Mouse (Mus musculus): ENCODE measurements around the gene Rpl36a. TPM values are rescaled to one million over a fixed set of nuclear protein-coding genes. Genes with fewer than 3 reads are reported as not detected.

The Rpl36a gene
- polyA plus RNA-seq, 1 experiment, result 117 TPM

DNA sequence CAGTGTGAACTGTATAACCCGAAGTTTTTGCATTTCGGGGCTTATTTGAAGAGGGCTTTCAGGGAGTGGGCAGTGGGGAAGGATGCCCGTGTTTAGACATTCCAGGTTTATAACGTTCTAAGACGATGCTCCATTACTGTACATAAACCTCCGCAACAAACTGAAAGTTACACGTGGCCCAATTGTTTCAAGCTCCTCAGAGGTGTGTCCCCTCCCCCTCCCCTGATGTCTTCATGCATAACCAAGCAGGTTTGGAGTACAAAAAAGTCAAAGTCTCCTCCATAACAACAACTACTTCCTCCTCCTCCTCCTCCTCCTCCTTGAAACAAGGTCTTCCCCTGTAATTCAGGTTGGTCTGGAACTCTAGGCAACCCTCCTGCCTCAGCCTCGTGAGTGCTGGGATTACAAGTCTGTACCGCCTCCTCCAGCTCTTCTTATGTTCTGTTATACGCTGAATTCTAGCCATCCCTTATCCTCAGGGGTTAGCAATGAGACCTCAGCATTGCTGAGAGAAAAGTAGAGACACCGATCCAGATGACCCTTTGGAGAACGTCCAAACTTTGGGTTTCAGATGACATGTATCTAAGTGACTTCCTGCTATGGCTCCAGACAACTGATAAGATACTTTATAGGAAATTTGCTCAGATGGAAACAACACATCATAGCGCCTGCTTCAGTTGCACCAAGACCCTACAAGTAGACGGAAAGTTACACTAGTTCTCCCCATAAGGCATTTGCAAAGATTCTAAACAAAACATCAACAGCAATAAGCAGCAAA lies 4.7 kb upstream of the Rpl36a start:
- Histone ChIP-seq H3K4me1 (ENCODE audit: control insufficient read depth, insufficient read depth, insufficient read length) (no peaks in the 10 kb centered on the region; the same call in 1 of the 2 replicates), H3K27me3 (ENCODE audit: control insufficient read depth, insufficient read depth, low read length) (no peaks in the 10 kb centered on the region), H3K4me3 (ENCODE audit: extremely low read depth, insufficient read depth, insufficient read length) (peak overlapping the region; percentile 86), H3K27ac (ENCODE audit: insufficient read depth, low read length) (peak overlapping the region; percentile 93), H3K36me3 (ENCODE audit: control insufficient read depth, insufficient read depth, low read length) (no peaks in the 10 kb centered on the region)
- TF ChIP-seq CTCF (IDR thresholded peaks at IDR 0.05; ENCODE audit: extremely low read depth, insufficient read depth, insufficient read length, insufficient replicate concordance) (no peak), POLR2A (IDR thresholded peaks at IDR 0.05; ENCODE audit: low read depth, low read length) (no peak)
- 61% methylated on average over 14 of the region's 14 CpGs for WGBS
- DNase-seq (ENCODE audit: low read depth in 1 of 2, low spot score in 2 of 2), result peak in 1 of 2 experiments; percentile 29

- H3K4me3 ChIP-seq (ENCODE audit: extremely low read depth, insufficient read depth, insufficient read length), result peak overlapping the region; percentile 86
- H3K27ac ChIP-seq (ENCODE audit: insufficient read depth, low read length), result peak overlapping the region; percentile 93
- no peaks in the 10 kb centered on the region; the same call in 1 of the 2 replicates for H3K4me1 ChIP-seq (ENCODE audit: control insufficient read depth, insufficient read depth, insufficient read length)
- DNase-seq (ENCODE audit: low read depth in 1 of 2, low spot score in 2 of 2), result peak in 1 of 2 experiments; percentile 4
- no peak for TF ChIP-seq CTCF (IDR thresholded peaks at IDR 0.05; ENCODE audit: extremely low read depth, insufficient read depth, insufficient read length, insufficient replicate concordance)
- TF ChIP-seq POLR2A (IDR thresholded peaks at IDR 0.05; ENCODE audit: low read depth, low read length), result no peak
- no peaks in the 10 kb centered on the region for H3K36me3 ChIP-seq (ENCODE audit: control insufficient read depth, insufficient read depth, low read length)
- no peaks in the 10 kb centered on the region for H3K27me3 ChIP-seq (ENCODE audit: control insufficient read depth, insufficient read depth, low read length)
- WGBS, result 38% methylated on average over 11 of the region's 11 CpGs
Measured at GRCm38 (mm10) chrX:134582270-134582669, 3.2 kb upstream of the Rpl36a start.

DNA sequence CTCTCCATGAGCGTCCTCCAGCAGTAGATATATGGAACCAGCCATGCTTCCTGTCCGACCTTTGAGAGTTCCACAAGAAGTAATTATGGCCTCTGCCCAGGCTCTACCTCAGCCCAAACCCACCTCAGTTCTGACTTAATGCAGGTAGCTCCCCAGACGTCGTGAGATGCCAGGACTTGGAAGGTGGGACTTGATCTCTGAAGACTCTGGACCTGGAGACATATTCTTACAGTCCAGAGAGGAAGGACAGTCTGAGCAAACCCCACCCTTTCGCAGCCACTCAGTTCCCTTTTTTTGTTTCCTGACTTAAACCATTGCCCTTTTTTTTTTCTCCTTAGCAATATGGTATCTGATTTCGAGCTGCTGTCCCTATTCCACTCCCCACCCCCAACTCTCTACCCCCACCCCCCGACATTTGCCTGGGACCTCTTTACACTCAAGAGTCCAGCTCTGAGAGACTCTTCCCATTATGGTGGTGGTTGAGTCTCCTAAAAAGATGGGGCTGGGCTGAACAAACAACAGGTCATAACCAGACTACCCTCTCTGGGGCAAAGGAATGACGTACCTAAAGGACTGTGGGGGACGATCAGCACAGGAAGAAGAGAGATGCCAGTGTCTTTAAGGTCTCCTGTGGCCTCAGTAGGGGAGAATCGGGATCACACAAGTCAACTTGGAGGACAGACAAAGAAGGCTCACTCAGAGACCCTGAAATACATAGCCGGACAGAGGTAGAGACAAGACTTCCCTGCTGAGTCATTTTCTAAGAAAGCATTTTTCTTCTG lies 2.4 kb upstream of the Rpl36a start, which contains the start of gene Btk:
Gene Btk, minus strand, starts transcription at position 683 of the 782 bp plus-strand sequence.
- peak in 1 of 2 experiments; percentile 16 for DNase-seq (ENCODE audit: low read depth in 1 of 2, low spot score in 2 of 2)
- H3K27ac ChIP-seq (ENCODE audit: insufficient read depth, low read length), result peak within 1 kb of the TSS; percentile 93
- TF ChIP-seq POLR2A (IDR thresholded peaks at IDR 0.05; ENCODE audit: low read depth, low read length), result peak; percentile 7; the same call in 1 of the 2 replicates
- TF ChIP-seq CTCF (IDR thresholded peaks at IDR 0.05; ENCODE audit: extremely low read depth, insufficient read depth, insufficient read length, insufficient replicate concordance), result no peak
- H3K27me3 ChIP-seq (ENCODE audit: control insufficient read depth, insufficient read depth, low read length), result no peaks in the 10 kb centered on the region
- H3K4me1 ChIP-seq (ENCODE audit: control insufficient read depth, insufficient read depth, insufficient read length), result no peaks in the 10 kb centered on the region; the same call in 1 of the 2 replicates
- no peaks in the 10 kb centered on the region for H3K36me3 ChIP-seq (ENCODE audit: control insufficient read depth, insufficient read depth, low read length)
- H3K4me3 ChIP-seq (ENCODE audit: extremely low read depth, insufficient read depth, insufficient read length), result peak within 1 kb of the TSS; percentile 86
- 41% methylated on average over 11 of the region's 11 CpGs for WGBS

DNA sequence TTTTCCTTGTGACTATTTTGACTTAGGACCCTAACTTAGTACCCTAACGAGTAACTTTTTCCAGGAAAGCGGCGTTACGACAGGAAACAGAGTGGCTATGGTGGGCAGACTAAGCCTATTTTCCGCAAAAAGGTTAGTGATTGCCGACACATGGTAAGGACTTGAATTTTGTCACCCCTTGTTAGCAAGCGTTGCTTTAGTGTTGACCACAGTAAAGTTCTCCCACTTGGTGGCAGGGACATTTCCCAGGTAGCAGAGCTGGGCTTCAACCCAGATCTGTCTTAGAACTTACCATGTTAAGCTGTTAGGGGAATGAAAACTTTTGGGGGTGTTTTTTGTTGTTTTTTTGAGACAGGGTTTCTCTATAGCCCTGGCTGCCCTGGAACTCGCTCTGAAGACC lies 993 bp downstream of the Rpl36a start:
- TF ChIP-seq CTCF (IDR thresholded peaks at IDR 0.05; ENCODE audit: extremely low read depth, insufficient read depth, insufficient read length, insufficient replicate concordance), result no peak
- TF ChIP-seq POLR2A (IDR thresholded peaks at IDR 0.05; ENCODE audit: low read depth, low read length), result no peak
- DNase-seq (ENCODE audit: low read depth in 1 of 2, low spot score in 2 of 2), result no peak
- Histone ChIP-seq H3K27me3 (ENCODE audit: control insufficient read depth, insufficient read depth, low read length) (no peaks in the 10 kb centered on the region), H3K27ac (ENCODE audit: insufficient read depth, low read length) (no peak overlapping the region), H3K4me3 (ENCODE audit: extremely low read depth, insufficient read depth, insufficient read length) (no peak overlapping the region), H3K36me3 (ENCODE audit: control insufficient read depth, insufficient read depth, low read length) (peaks cover 3% of the 10 kb centered on the region; the same call in 1 of the 2 replicates), H3K4me1 (ENCODE audit: control insufficient read depth, insufficient read depth, insufficient read length) (no peaks in the 10 kb centered on the region; the same call in 1 of the 2 replicates)
- 46% methylated on average over 8 of the region's 8 CpGs for WGBS

DNA sequence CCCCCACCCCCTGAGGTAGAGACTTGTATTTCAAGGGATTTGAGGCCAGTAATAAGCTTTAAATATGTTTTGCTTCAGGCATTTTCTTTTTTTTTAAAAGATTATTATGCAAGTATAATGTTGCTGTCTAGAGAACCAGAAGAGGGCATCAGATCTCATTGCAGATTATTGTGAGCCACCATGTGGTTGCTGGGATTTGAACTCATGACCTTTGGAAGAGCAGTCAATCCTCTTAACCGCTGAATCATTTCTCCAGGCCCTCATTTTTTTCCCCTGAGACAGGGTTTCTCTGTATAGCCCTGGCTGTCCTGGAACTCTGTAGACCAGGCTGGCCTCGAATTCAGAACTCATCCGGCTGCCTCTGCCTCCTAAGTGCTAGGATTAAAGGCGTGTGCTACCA lies 2.8 kb downstream of the Rpl36a start:
- Histone ChIP-seq H3K27me3 (ENCODE audit: control insufficient read depth, insufficient read depth, low read length) (no peaks in the 10 kb centered on the region), H3K27ac (ENCODE audit: insufficient read depth, low read length) (no peak overlapping the region), H3K4me3 (ENCODE audit: extremely low read depth, insufficient read depth, insufficient read length) (no peak overlapping the region), H3K4me1 (ENCODE audit: control insufficient read depth, insufficient read depth, insufficient read length) (no peaks in the 10 kb centered on the region), H3K36me3 (ENCODE audit: control insufficient read depth, insufficient read depth, low read length) (peaks cover 3% of the 10 kb centered on the region; the same call in 1 of the 2 replicates)
- 84% methylated on average over 4 of the region's 4 CpGs for WGBS
- no peak for TF ChIP-seq CTCF (IDR thresholded peaks at IDR 0.05; ENCODE audit: extremely low read depth, insufficient read depth, insufficient read length, insufficient replicate concordance)
- no peak for DNase-seq (ENCODE audit: low read depth in 1 of 2, low spot score in 2 of 2)

GRCm38 (mm10) chrX:134588997-134589396 lies 3.5 kb downstream of the Rpl36a start:
- no peak for DNase-seq (ENCODE audit: low read depth in 1 of 2, low spot score in 2 of 2)
- 92% methylated on average over 3 of the region's 3 CpGs for WGBS
- no peak overlapping the region for H3K27ac ChIP-seq (ENCODE audit: insufficient read depth, low read length)
- H3K4me1 ChIP-seq (ENCODE audit: control insufficient read depth, insufficient read depth, insufficient read length), result no peaks in the 10 kb centered on the region
- TF ChIP-seq CTCF (IDR thresholded peaks at IDR 0.05; ENCODE audit: extremely low read depth, insufficient read depth, insufficient read length, insufficient replicate concordance), result no peak
- TF ChIP-seq POLR2A (IDR thresholded peaks at IDR 0.05; ENCODE audit: low read depth, low read length), result no peak
- no peaks in the 10 kb centered on the region for H3K27me3 ChIP-seq (ENCODE audit: control insufficient read depth, insufficient read depth, low read length)
- H3K36me3 ChIP-seq (ENCODE audit: control insufficient read depth, insufficient read depth, low read length), result peaks cover 3% of the 10 kb centered on the region; the same call in 1 of the 2 replicates
- no peak overlapping the region for H3K4me3 ChIP-seq (ENCODE audit: extremely low read depth, insufficient read depth, insufficient read length)
